Mouse (Mus musculus) left cerebral cortex, adult 8-10 months (tissue): ENCODE data around the gene Vps8. TPM values are rescaled to one million over a fixed set of nuclear protein-coding genes. Genes with fewer than 3 reads are reported as not detected.

Experiments
- DNase-seq, 2 experiments: peaks; one replicate each; pipeline ENCODE4 v3.0.0; 2022; ENCODE audit warnings: low spot score in 2 of 2
- total RNA-seq, 4 experiments: library from RNA; stranded (reverse); gene quantifications; 2 replicates each; pipeline ENCODE4 v1.2.4; 2022

The Vps8 gene
- total RNA-seq, 4 experiments from 2014 or later, result 47.3 to 77.1 (median 56.2) TPM

- no peak for DNase-seq
Measured at GRCm38 (mm10) chr16:21547446-21547845, 124.5 kb downstream of the Vps8 start.

GRCm38 (mm10) chr16:21549751-21550150, 126.8 kb downstream of the Vps8 start:
- no peak for DNase-seq

DNA sequence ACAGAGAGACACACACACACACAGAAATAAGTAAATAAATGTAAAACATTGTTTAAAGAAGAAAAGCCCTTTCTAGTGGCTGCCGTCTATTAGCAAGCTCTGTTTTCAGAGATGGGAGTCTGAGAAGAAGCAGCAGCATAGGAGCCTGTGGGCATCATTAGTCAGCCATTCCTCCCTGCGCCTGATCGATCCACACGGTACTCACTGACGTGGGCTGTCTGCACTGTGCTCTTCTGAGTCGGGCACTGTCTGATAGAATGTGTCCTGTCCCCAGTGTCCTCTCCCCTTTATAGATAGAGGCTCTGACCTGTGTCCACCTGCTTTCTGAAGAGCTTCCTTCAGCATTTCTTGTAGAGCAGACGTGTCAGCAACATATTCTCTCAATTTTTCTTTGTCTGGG, 127.5 kb downstream of the Vps8 start:
- DNase-seq, result no peak

DNA sequence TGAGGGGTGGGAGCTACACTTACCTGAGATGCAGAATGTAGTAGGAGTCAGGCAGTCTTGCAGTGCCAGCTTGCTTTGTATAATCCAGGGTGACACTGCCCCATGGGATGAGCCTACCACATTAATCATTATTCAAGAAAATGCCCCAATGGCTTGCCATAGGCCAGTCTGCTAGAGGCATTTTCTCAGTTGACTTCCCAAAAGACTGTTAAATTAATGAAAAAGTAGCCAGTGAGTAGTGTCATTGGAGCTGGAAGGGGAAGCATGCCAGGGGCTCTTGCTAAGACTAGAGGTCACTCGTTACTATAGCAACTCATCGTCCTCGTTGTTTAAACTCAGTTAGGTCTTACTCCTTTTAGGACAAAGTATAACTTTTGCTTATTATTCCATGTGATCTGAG, 130.6 kb downstream of the Vps8 start:
- DNase-seq, result no peak

DNA sequence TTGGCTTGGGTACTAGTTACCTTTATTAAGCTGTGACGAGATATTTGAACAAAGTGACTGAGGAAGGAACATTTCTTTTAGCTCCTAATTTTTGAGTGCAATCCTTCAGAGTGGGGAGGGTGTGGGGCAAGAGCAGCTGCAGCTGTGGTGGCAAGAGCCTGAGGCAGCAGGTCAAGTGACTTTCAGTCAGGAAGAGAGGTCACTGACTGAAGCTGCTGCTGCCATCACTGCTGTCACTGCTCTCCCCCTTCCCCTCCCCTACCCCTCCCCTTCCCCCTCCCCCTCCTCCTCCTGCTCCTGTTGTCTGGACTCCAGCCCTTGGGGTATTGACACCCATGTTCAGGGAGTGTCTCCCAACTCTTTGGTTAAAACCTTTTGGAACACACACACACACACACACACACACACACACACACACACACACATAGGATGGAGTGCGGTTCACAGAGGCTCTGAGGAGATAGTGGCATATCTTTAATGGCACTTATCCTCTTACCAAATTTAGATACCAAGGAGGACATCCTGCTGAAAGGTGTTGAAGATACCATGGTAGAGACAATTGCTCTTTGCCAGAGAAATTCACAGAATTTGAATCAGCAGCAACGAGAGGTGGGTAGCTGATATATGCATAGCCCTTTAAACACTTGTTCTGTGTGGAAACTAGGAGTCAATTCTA, 139.8 kb downstream of the Vps8 start:
- no peak for DNase-seq

DNA sequence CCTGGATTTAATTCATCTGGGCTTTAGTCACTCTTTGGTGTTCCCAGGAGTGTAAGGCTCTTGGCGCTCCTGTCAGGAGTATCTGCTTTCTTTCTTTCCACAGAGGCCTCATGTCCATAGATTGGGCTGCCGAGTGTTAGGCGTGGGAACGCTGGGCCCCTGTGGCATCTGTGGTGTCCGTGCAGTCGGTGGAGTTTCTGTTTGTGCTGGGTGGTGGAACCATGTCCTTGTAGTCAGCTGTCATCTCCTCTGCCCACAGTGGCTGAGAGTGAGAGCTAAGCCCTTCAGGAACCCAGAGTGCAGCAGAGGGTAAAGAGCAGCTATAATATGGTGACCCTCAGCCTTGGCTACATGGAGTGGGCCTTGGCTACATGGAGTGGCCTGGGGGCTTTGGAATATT, 140.4 kb downstream of the Vps8 start:
- DNase-seq, result no peak

DNA sequence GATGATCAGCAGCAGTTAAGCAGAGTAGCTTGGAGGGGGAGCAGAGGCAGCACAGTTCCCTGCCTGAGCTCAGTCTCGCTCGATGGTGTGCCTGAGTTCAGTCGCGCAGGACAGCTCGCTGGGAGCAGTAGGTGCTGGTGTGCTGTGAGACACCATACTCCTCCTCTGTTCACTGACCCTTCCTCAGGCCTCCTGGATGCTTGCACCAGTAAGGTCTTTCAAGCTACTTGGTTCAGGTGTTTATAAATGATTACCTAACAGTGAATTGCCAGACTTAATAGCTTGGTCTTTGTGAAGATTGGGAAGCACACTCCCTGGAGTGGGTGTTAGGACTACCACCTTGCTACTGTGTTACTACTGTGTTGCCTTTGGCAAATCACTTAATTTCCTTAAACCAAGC, 144.2 kb downstream of the Vps8 start:
- DNase-seq, result no peak

DNA sequence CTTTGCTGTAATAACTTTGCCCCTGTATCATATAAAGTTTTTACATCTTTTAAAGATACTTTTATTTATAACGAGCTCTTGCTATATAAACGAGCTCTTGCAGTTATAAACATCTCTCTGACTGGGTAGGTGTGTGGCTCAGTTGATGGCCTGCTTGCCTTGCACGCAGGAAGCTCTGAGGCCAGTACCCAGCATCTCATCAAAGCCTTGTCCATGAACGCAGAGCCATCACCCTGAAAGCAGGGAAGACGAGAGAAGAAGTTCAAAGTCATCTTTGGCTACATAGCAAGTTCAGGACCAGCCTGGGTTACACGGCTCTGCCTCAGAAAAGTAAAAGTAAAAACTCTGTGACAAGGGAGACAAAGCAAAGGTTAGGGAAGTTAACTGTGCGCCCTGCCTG, 147.0 kb downstream of the Vps8 start:
- no peak for DNase-seq

DNA sequence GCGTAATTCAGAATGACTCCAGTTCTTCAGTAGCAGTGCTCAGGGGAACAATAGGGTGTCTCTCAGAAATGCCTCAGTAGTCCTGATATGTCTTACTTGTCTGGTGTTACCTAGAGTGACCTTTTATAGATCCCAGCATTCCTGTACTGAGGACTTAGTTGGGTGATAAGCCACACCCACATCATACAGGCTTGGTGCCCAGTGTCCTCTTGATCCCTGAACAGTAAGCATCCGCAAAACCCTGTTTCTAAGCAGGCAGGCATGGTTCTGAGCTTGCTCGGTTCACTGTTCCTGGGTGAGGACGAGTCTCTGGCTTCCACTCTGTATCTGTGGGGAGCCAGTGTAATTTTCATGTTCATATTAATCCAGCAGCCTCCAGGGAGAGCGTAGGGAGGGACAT, 147.9 kb downstream of the Vps8 start:
- no peak for DNase-seq

DNA sequence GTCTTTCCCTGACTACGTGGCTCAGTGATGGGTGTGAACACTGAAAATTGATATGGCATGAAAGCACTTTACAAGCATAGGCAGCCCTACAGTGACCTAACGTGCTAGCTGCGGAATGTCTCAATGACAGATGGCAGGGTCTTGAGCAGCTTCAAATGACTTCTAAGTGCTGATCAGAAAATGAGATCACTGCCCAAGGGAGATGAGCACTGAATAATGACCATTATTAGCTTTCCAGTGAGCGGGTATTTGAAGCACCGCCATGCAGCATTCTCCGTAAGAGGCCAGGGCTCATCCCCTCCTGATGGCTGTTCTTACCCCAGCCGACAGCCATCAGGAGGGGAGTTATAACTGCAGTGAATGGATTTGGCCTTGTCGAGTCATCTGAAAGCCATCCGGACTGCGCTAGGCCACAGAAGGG, 153.1 kb downstream of the Vps8 start:
- DNase-seq, result no peak

DNA sequence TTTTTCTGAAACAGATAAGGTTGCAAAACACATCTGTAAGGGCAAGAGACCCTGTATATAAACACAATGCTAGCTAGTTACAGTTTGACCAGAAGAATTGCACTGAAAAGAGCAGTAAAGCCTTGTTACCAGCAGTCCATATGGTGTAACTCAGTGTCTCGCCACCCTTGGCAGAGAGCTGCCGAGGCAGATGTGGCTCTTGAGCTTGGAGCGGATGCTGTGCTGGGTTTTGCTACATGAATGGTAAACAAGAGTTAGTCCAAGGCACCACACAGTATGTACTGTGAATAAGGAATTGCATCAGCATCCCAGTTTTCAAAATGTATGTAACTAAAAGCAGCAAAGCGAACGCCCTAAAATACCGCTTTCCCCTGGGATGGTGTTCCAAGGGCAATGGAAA, 166.2 kb downstream of the Vps8 start:
- no peak for DNase-seq

DNA sequence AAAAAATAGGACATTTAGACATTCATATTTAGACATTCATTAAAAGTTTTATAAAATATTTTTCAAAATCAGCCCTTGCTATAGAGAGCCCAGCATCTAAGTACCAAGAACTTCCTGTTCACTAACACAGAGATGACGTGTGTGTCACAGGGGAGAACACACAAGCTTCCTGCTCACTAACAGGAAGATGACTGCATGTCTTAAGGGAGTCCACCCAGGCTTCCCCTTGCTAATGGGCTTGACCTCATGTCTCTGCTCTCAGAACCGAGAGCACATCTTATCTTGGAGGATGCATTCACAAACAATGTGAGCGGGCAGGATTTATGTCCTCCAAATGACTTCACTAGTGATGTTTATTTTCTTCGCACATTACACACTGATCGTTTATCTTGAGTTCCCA, 167.9 kb downstream of the Vps8 start:
- no peak for DNase-seq

- DNase-seq, result no peak
Measured at GRCm38 (mm10) chr16:21591511-21591910, 168.6 kb downstream of the Vps8 start.

GRCm38 (mm10) chr16:21595539-21595938, 172.6 kb downstream of the Vps8 start:
- DNase-seq, result no peak

- DNase-seq, result peak in 1 of 2 experiments; percentile 0
Measured at GRCm38 (mm10) chr16:21604354-21604753, 181.4 kb downstream of the Vps8 start.

DNA sequence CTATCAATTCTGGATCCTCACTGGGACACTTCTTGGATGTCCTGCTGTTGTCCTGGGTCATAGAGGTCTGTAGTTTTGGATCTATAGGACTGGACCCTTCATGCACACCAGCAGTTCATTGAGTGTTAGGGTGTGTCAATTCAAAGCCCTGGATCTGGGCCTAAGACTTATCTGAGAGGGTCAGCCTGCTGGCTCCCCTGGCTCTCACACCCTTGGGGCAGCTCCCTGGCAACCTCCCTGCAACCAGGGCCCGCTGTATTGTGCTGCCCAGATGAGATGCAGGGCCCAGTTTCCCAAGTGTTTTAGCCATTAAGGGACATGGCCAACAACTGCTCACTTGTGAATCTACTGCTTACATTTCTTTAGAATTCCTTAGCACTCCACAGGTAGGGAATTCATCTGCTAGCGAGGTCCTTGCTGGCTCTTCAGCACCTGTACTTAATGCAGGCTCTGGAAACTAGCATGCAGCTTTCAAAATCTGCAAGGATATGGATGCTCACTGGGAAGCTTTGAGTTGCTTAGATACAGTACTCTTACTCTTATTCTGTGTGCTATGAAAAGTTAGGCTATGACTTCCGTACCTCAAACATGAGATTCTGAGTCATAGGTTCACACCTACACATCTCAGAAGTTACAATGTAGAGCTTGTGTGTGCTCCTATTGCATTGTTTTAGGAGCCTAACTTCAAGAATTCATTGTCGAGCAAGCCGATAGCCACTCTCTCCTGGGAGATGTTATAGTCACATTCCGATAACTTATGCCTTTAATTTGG, 183.5 kb downstream of the Vps8 start:
- peak in 1 of 2 experiments; percentile 5 for DNase-seq

DNA sequence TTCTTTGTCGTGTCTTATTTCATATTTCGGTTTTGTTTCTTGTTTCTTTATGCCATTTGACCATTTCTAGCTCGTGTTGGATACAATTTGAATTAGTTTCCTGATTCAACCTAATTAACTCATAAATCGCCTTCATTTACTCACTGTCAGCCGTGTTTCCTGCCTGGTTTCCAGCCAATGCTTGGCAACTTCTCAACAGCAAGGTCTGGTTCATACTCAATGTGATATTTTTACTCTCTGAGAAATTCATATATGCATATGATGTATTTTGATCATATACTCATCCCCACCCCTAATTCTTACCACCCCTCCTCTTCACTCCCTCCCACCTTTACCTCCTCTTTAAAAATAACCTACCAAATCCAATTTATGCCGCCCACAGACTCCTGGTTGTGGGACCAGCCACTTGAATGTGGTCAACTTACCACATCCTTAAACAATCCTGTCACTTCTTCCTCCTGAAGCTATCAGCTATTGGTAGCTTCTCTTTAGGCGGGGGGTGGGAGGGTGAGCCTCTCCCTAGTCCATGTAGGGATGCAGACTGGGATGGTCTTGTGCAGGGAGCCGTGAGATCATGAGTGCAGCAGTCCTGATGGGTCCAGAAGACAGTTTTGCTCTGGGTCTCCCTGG, 184.2 kb downstream of the Vps8 start:
- DNase-seq, result peak in 1 of 2 experiments; percentile 23

DNA sequence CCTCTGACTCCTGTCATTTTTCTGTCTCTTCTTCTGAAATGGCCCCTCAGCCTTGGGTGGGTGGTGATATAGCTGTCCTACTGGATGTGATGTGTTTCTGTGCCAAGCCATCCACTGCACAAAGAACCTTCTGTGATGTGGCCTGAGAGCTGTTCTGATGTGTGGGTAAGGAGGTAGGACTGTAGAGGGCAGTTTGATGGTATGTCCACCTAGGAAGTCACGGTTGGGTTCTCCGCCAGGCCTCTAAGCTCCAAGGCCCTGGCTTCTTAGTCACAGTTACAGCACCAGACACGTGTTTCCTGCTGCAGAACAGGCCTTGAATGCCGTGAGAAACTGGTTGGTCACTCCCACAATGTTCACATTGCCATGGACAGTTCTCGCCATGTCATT, 184.7 kb downstream of the Vps8 start:
- peak in 1 of 2 experiments; percentile 6 for DNase-seq

DNA sequence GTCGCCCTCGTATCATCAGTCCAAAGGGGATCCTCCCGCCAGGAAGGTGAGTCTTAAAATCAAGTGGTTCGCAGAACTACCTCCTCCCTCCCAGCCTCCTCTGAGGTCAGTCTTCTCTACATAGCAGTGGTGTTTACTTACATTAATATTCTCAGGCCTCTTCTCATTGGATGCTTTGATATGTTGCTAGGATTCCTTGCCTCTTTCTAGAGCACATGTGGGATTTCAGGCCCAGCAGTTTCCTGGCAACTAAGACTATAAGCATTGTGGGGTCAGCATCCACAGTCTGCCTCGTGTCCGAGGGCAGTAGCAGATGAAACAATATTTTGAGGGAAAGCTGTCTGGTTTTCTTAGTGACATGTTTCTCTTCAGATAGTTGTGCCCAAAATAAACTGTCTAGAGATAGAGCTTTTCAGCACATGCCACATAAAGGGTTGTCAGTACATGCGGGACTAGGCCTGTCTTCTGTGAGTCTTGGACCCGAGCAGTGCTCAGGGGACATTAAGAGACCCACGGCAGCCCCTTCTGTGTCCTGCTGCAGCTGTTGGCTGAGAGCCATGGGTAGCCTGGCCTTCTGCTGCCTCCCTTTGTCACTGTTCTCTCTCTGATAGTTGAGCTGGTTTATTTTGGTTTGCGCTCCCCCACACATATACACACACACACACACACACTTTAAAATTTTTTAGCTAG, 185.4 kb downstream of the Vps8 start:
- DNase-seq, result no peak

DNA sequence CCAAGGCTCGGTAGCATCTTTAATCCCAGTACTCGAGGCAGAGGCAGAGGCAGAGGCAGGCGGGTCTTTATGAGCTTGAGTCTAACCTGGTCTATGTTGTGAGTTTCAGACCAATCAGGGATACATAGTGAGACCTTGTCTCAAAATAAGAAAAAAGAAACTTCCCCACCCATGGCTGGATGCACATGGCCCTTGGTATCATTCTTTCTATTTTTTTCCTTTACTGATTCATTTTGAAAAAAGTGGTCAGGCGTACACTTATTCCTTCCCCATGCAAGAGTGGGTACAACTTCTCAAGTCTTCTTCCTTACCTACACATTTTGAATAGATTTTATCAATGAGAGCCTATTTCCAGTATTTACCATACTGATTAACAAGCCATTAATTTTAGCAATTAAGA, 187.6 kb downstream of the Vps8 start:
- DNase-seq, result no peak

DNA sequence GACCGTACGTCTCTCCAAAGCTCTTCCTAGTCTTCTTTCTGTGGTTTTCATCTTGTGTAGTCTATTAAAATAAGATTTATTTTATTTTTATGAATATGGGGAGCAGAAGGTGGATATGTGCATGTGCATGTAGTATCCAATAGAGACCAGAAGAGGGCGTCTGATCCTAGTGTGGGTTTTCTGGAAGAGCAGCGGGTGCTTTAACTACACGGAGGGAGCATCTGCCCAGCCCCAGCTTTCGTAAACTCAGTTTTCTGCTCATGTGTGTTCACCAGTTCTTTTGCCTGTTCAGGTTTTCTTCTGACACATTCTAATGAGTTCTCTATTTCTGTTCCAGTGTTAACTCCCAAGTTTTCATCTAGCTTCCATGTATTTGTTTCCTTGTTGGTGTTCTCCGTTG, 192.9 kb downstream of the Vps8 start:
- no peak for DNase-seq

GRCm38 (mm10) chr16:21620630-21621029, 197.7 kb downstream of the Vps8 start:
- DNase-seq, result no peak
